Mouse (Mus musculus) limb, embryonic 15.5 days (tissue): Measurements from ENCODE around the gene Fam83e. TPM values are rescaled to one million over a fixed set of nuclear protein-coding genes. Genes with fewer than 3 reads are reported as not detected.

Experiments
- ATAC-seq: fragments of 200-750 bp; cut with Nextera tagmentation; 2 replicates; pipeline ENCODE4 v1.8.0; 2017; ENCODE audit warnings: low read depth, moderate TSS enrichment; ENCODE audit not compliant: insufficient number of reproducible peaks, low FRiP score, low TSS enrichment
- H3K27ac ChIP-seq: fragments of 300-500 bp; sonication (generic); 2 replicates; pipeline ENCODE4 v1.5.1; 2015; ENCODE audit warnings: moderate library complexity, mild to moderate bottlenecking, inconsistent platforms
- H3K27me3 ChIP-seq: fragments of 300-500 bp; sonication (generic); 2 replicates; pipeline ENCODE4 v1.6.1; 2015; ENCODE audit warnings: inconsistent platforms
- H3K36me3 ChIP-seq: fragments of 300-500 bp; sonication (generic); 2 replicates; pipeline ENCODE4 v1.6.1; 2015; ENCODE audit warnings: inconsistent platforms
- H3K4me1 ChIP-seq: fragments of 300-500 bp; sonication (generic); 2 replicates; pipeline ENCODE4 v1.6.1; 2015; ENCODE audit warnings: inconsistent platforms
- H3K4me2 ChIP-seq: fragments of 300-500 bp; sonication (generic); 2 replicates; pipeline ENCODE4 v1.6.1; 2015; ENCODE audit warnings: mild to moderate bottlenecking, inconsistent platforms
- H3K4me3 ChIP-seq: fragments of 300-500 bp; sonication (generic); 2 replicates; pipeline ENCODE4 v1.5.1; 2015; ENCODE audit warnings: mild to moderate bottlenecking, inconsistent platforms
- H3K9ac ChIP-seq: fragments of 300-500 bp; sonication (generic); 2 replicates; pipeline ENCODE4 v1.6.1; 2015; ENCODE audit warnings: inconsistent platforms
- H3K9me3 ChIP-seq: fragments of 300-500 bp; sonication (generic); 2 replicates; pipeline ENCODE4 v1.6.1; 2016; ENCODE audit warnings: inconsistent platforms
- WGBS: fragments of 180-500 bp; shearing (Covaris S2); methylation state at CpG from one replicate; pipeline ENCODE4 v1.1.7; 2015; 5-methylcytosine and 5-hydroxymethylcytosine counted together
- polyA plus RNA-seq: library from polyadenylated mRNA; unstranded; fragments of >200 nt; fragmentation: Nextera tagmentation; extraction: Ambion mirVana; gene quantifications from 2 replicates; pipeline ENCODE4 v1.2.1, GENCODE M21; 2015

Fam83e gene
- polyA plus RNA-seq, 1 experiment from 2014 or later = 0.78 TPM

- Histone ChIP-seq H3K36me3 (peaks cover 50% of the 10 kb centered on the region), H3K27ac (peak within 1 kb of the TSS; percentile 95), H3K9me3 (no peaks in the 10 kb centered on the region), H3K4me3 (peak within 1 kb of the TSS; percentile 73), H3K4me1 (peaks cover 60% of the 10 kb centered on the region), H3K4me2 (peak within 1 kb of the TSS; percentile 90), H3K27me3 (no peaks in the 10 kb centered on the region), H3K9ac (peak within 1 kb of the TSS; percentile 90)
- peak; percentile 81 for ATAC-seq
- under 1% methylated on average over 41 of the region's 41 CpGs for WGBS
Measured at GRCm38 (mm10) chr7:45717918-45718297, 3.1 kb upstream of the Fam83e start, which contains the start of gene Sphk2. Sphk2 (minus strand) TSS chr7:45718002.

DNA sequence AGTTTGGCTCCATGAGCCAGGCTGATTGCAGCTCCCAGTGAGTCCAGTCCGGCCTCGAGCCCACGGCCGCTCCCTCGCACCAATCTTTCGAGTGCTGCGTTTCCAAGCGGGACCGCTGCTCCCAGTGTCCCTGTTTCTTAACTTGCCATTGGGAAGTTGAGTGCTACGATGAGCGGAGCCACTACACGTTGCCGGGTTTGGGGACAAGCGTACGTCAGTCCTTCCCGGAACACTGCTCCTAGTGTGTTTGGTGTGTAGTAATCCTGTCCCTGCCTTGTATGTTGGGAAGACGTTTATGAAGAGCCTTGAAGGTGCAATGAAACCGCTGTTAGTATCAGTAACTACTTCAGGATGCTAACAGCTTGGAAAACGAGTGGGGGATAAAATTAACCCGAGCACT lies 2.7 kb upstream of the Fam83e start:
- Histone ChIP-seq H3K4me1 (peaks cover 56% of the 10 kb centered on the region), H3K36me3 (peaks cover 50% of the 10 kb centered on the region)
- whole genome bisulfite sequencing = under 1% methylated on average over 20 of the region's 20 CpGs

GRCm38 (mm10) chr7:45719180-45719579 lies 1.8 kb upstream of the Fam83e start:
- Histone ChIP-seq H3K9ac (peak overlapping the region; percentile 90; the same call in 1 of the 2 replicates), H3K9me3 (no peaks in the 10 kb centered on the region), H3K27me3 (no peaks in the 10 kb centered on the region), H3K4me2 (peak overlapping the region; percentile 67), H3K4me3 (peak overlapping the region; percentile 73), H3K36me3 (peaks cover 54% of the 10 kb centered on the region), H3K4me1 (peaks cover 49% of the 10 kb centered on the region), H3K27ac (0 out of 2 replicates have a peak overlapping the region, but pooled peaks have one; percentile 38)
- no peak for ATAC-seq
- 74% methylated on average over 10 of the region's 10 CpGs for WGBS

More for the DNA sequence above, 2.7 kb upstream of the Fam83e start:
- H3K27ac ChIP-seq = peak overlapping the region; percentile 95
- H3K4me3 ChIP-seq = peak overlapping the region; percentile 73
- no peaks in the 10 kb centered on the region for H3K9me3 ChIP-seq
- no peaks in the 10 kb centered on the region for H3K27me3 ChIP-seq
- no peak for ATAC-seq
- H3K9ac ChIP-seq = peak overlapping the region; percentile 90
- peak overlapping the region; percentile 67 for H3K4me2 ChIP-seq

- Histone ChIP-seq H3K27me3 (no peaks in the 10 kb centered on the region), H3K9ac (no peak overlapping the region), H3K9me3 (no peaks in the 10 kb centered on the region), H3K4me3 (peak overlapping the region; percentile 73), H3K27ac (no peak overlapping the region), H3K36me3 (peaks cover 59% of the 10 kb centered on the region), H3K4me2 (peak overlapping the region; percentile 67; the same call in 1 of the 2 replicates), H3K4me1 (peaks cover 42% of the 10 kb centered on the region)
- no peak for ATAC-seq
- 90% methylated on average over 16 of the region's 16 CpGs for WGBS
Measured at GRCm38 (mm10) chr7:45719738-45720412, 1.1 kb upstream of the Fam83e start.

DNA sequence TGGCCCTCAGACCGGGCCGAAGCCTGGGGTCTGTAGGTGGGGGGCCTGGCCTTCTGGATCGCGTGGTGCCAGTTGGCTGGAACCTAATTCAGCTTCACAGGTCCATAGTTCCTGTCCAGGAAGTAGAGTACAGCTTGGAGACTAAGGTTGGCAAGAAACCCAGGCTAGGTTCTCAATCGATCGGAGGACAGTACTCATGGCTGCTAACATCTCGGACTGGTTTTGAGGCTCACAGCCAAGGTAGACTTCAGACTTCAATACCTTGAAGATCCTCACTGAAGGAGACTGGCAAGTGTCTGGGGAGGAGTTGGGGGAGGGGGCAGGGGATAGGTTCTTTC lies 191 bp downstream of the Fam83e start:
- Histone ChIP-seq H3K9ac (no peak overlapping the region), H3K4me1 (peaks cover 33% of the 10 kb centered on the region), H3K4me3 (no peak overlapping the region)

GRCm38 (mm10) chr7:45721642-45722347 lies 783 bp downstream of the Fam83e start:
- peak overlapping the region; percentile 47; the same call in 1 of the 2 replicates for H3K27ac ChIP-seq
- H3K9ac ChIP-seq = no peak overlapping the region
- no peaks in the 10 kb centered on the region for H3K9me3 ChIP-seq
- H3K36me3 ChIP-seq = peaks cover 79% of the 10 kb centered on the region
- H3K27me3 ChIP-seq = no peaks in the 10 kb centered on the region
- peaks cover 27% of the 10 kb centered on the region for H3K4me1 ChIP-seq
- WGBS = 56% methylated on average over 13 of the region's 13 CpGs
- H3K4me2 ChIP-seq = no peak overlapping the region
- no peak for ATAC-seq
- H3K4me3 ChIP-seq = no peak overlapping the region

More for the DNA sequence above, 191 bp downstream of the Fam83e start:
- H3K27me3 ChIP-seq = no peaks in the 10 kb centered on the region
- WGBS = 85% methylated on average over 7 of the region's 7 CpGs
- no peak for ATAC-seq
- H3K27ac ChIP-seq = no peak overlapping the region; the same call in 1 of the 2 replicates
- H3K36me3 ChIP-seq = peaks cover 73% of the 10 kb centered on the region
- no peak overlapping the region for H3K4me2 ChIP-seq
- H3K9me3 ChIP-seq = no peaks in the 10 kb centered on the region

- H3K27ac ChIP-seq = no peak overlapping the region
- WGBS = 73% methylated on average over 13 of the region's 13 CpGs
- H3K36me3 ChIP-seq = peaks cover 84% of the 10 kb centered on the region
- H3K4me2 ChIP-seq = no peak overlapping the region
- no peaks in the 10 kb centered on the region for H3K9me3 ChIP-seq
- no peak for ATAC-seq
- H3K27me3 ChIP-seq = no peaks in the 10 kb centered on the region
- no peak overlapping the region for H3K9ac ChIP-seq
- no peak overlapping the region for H3K4me3 ChIP-seq
- H3K4me1 ChIP-seq = peaks cover 23% of the 10 kb centered on the region
Measured at GRCm38 (mm10) chr7:45722348-45722713, 1.3 kb downstream of the Fam83e start.

DNA sequence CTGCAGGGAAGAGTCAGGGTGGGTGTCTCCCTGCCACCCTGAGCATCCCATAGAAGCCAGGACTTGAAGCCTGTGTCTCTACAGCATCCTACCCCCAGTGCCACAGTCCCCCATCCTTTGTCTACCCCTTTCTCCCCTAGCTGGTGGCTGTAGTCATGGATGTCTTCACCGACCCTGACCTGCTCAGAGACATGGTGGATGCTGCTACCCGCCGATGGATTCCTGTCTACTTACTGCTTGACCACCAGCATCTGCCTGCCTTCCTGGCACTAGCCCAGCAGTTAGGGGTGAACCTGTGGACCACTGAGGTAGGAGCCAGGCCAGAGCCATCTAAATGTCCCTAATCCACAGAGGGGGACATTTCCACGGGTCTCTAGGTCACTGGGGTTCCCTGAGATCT lies 2.3 kb downstream of the Fam83e start:
- Histone ChIP-seq H3K27me3 (no peaks in the 10 kb centered on the region), H3K4me2 (no peak overlapping the region), H3K4me1 (peaks cover 23% of the 10 kb centered on the region), H3K27ac (no peak overlapping the region), H3K36me3 (peaks cover 84% of the 10 kb centered on the region), H3K9me3 (no peaks in the 10 kb centered on the region), H3K9ac (no peak overlapping the region), H3K4me3 (no peak overlapping the region)
- WGBS = 85% methylated on average over 4 of the region's 4 CpGs
- no peak for ATAC-seq

- Histone ChIP-seq H3K4me2 (no peak overlapping the region), H3K36me3 (peaks cover 86% of the 10 kb centered on the region), H3K9ac (no peak overlapping the region), H3K4me1 (peaks cover 21% of the 10 kb centered on the region), H3K27ac (no peak overlapping the region), H3K27me3 (no peaks in the 10 kb centered on the region), H3K9me3 (no peaks in the 10 kb centered on the region), H3K4me3 (no peak overlapping the region)
- ATAC-seq = no peak
- WGBS = 92% methylated on average over 14 of the region's 14 CpGs
Measured at GRCm38 (mm10) chr7:45723781-45724180, 2.8 kb downstream of the Fam83e start.

GRCm38 (mm10) chr7:45725151-45725550 lies 4.1 kb downstream of the Fam83e start:
- H3K4me2 ChIP-seq = no peak overlapping the region
- 96% methylated on average over 9 of the region's 9 CpGs for WGBS
- H3K27ac ChIP-seq = no peak overlapping the region
- H3K27me3 ChIP-seq = no peaks in the 10 kb centered on the region
- no peak overlapping the region for H3K9ac ChIP-seq
- peaks cover 8% of the 10 kb centered on the region; the same call in 1 of the 2 replicates for H3K4me1 ChIP-seq
- no peaks in the 10 kb centered on the region for H3K9me3 ChIP-seq
- no peak overlapping the region for H3K4me3 ChIP-seq
- H3K36me3 ChIP-seq = peaks cover 76% of the 10 kb centered on the region
- ATAC-seq = no peak

DNA sequence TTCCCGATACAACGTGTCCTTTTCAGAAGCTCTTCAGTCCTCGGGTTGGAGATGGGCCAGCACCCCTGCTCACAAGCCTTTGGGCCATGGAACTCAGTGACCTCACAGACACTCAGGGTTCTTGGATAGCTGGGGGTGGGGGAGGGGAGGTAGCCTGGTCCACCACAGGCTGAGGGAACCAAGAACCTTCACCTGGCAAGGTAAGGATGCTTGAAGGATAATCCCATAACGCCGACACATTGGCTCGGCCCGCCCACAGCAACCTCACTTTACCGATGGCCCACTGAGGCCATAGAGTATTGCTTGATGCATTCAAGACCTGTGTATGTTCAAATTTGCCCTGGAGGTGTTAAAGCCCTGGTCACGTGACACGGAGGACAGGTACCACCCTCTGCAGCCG lies 4.7 kb downstream of the Fam83e start, which contains the start of gene Spaca4:
TSS of gene Spaca4 (minus strand) at position 101 of the 400 bp plus-strand sequence.
- 90% methylated on average over 11 of the region's 11 CpGs for WGBS
- Histone ChIP-seq H3K4me2 (no peak within 1 kb of the TSS), H3K9ac (no peak within 1 kb of the TSS), H3K27me3 (no peaks in the 10 kb centered on the region), H3K4me1 (peaks cover 10% of the 10 kb centered on the region), H3K36me3 (peaks cover 70% of the 10 kb centered on the region), H3K9me3 (no peaks in the 10 kb centered on the region), H3K4me3 (no peak within 1 kb of the TSS), H3K27ac (no peak within 1 kb of the TSS)
- ATAC-seq = no peak

DNA sequence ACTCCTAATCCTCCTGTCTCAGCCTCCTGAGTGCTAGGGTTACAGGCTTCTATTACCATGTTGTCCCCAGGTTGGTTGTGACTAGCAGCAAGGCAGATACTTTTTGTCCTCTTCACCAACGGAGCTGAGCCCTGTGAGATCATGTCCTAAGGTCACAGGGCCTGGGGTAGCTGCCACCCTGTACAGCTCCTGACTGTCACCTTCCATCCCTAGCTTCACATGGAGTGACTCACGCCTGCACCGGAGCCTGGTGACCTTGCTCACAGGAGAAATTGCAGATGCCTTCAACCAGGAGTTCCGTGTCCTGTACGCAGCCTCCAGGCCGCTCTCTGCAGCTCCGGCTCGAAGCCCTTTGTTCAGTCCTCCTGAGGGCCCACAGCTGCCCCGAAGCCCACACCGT lies 5.4 kb downstream of the Fam83e start:
- no peak for ATAC-seq
- H3K9me3 ChIP-seq = no peaks in the 10 kb centered on the region
- H3K4me2 ChIP-seq = no peak overlapping the region
- H3K9ac ChIP-seq = no peak overlapping the region
- no peak overlapping the region for H3K4me3 ChIP-seq
- no peak overlapping the region for H3K27ac ChIP-seq
- peaks cover 12% of the 10 kb centered on the region for H3K4me1 ChIP-seq
- H3K27me3 ChIP-seq = no peaks in the 10 kb centered on the region
- peaks cover 63% of the 10 kb centered on the region for H3K36me3 ChIP-seq
- WGBS = 92% methylated on average over 10 of the region's 10 CpGs
